Mouse (Mus musculus) hindbrain, postnatal 0 days (tissue): Measurements from ENCODE around the gene Uhmk1. TPM values are rescaled to one million over a fixed set of nuclear protein-coding genes. Genes with fewer than 3 reads are reported as not detected.

Source experiments
- ATAC-seq: fragments of 200-750 bp; cut with Nextera tagmentation; 2 replicates; pipeline ENCODE4 v1.8.0; 2017; ENCODE audit warnings: mild to moderate bottlenecking, moderate TSS enrichment, moderate library complexity
- DNase-seq: peaks from one replicate; pipeline ENCODE4 v3.0.0-alpha.2; 2015; ENCODE audit warnings: low spot score
- H3K27ac ChIP-seq: fragments of 300-500 bp; sonication (generic); 2 replicates; pipeline ENCODE4 v1.5.1; 2014; ENCODE audit warnings: mild to moderate bottlenecking
- H3K27me3 ChIP-seq: fragments of 300-500 bp; sonication (generic); 2 replicates; pipeline ENCODE4 v1.6.1; 2014; ENCODE audit warnings: low read length, mixed read lengths; ENCODE audit not compliant: insufficient read depth
- H3K36me3 ChIP-seq: fragments of 300-500 bp; sonication (generic); 2 replicates; pipeline ENCODE4 v1.6.1; 2014; ENCODE audit warnings: low read length, mixed read lengths; ENCODE audit not compliant: insufficient read depth
- H3K4me1 ChIP-seq: fragments of 300-500 bp; sonication (generic); 2 replicates; pipeline ENCODE4 v1.6.1; 2014; ENCODE audit warnings: antibody characterized with exemption, low read length, mixed read lengths; ENCODE audit not compliant: insufficient read depth
- H3K4me2 ChIP-seq: fragments of 300-500 bp; sonication (generic); 2 replicates; pipeline ENCODE4 v1.6.1; 2014; ENCODE audit warnings: low read depth, mild to moderate bottlenecking, low read length, moderate library complexity, mixed read lengths
- H3K4me3 ChIP-seq: fragments of 300-500 bp; sonication (generic); 2 replicates; pipeline ENCODE4 v1.5.1; 2014; ENCODE audit warnings: low read length
- H3K9ac ChIP-seq: fragments of 300-500 bp; sonication (generic); replicated peaks from 2 replicates; pipeline ENCODE4 v1.6.1; 2014; ENCODE audit warnings: mild to moderate bottlenecking, low read length, moderate library complexity, mixed read lengths
- H3K9me3 ChIP-seq: fragments of 300-500 bp; sonication (generic); 2 replicates; pipeline ENCODE4 v1.6.1; 2016; ENCODE audit warnings: low read length, mixed read lengths
- CTCF ChIP-seq: IDR thresholded peaks from 2 replicates; pipeline ENCODE4 v1.5.1; 2016; ENCODE audit warnings: antibody characterized with exemption, control low read depth, low read depth
- WGBS: fragments of 180-500 bp; shearing (Covaris S2); extraction: QIAGEN DNeasy Blood & Tissue Kit; methylation state at CpG from one replicate; pipeline ENCODE4 v1.1.7; 2014; 5-methylcytosine and 5-hydroxymethylcytosine counted together
- polyA plus RNA-seq: library from polyadenylated mRNA; unstranded; fragments of >200 nt; fragmentation: Nextera tagmentation; extraction: Ambion mirVana; gene quantifications from 2 replicates; pipeline ENCODE4 v1.2.1, GENCODE M21; 2015
- total RNA-seq: library from RNA; depleted of rRNA; stranded (reverse); fragments of >200 nt; gene quantifications from 2 replicates; pipeline ENCODE4 v1.2.3, GENCODE M21; 2014

The Uhmk1 gene
- total and polyA plus RNA-seq, 2 experiments from 2014 or later, result 8.0 to 45.1 TPM

DNA sequence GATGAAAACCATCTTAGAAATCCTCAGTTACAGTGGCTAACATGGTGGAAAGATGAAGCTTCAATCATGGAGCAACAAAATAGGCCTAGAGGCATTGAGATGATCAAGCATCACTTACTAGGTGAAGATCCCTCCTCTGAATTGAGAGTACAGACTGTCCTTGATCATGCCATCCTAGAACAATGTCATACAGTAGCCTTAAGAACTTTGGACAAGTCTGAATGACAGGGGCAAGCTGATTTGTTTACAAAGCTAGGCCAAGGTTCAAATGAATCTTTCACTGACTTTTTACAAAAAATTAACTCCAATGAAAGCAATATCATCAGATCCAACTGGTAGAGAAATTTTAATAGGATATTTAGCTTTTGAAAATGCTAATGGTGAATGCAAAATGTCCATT is 5.2 kb upstream of the Uhmk1 start:
- ATAC-seq (no peak), DNase-seq (no peak)
- H3K27ac ChIP-seq, result no peak overlapping the region
- no peak overlapping the region for H3K4me2 ChIP-seq
- no peaks in the 10 kb centered on the region for H3K9me3 ChIP-seq
- no peaks in the 10 kb centered on the region for H3K27me3 ChIP-seq
- no peak overlapping the region for H3K9ac ChIP-seq
- H3K4me1 ChIP-seq, result 0 out of 2 replicates have a peak, but pooled peaks cover 3% of the 10 kb centered on the region
- H3K36me3 ChIP-seq, result no peaks in the 10 kb centered on the region
- no peak for TF ChIP-seq CTCF
- no peak overlapping the region for H3K4me3 ChIP-seq

- H3K4me3 ChIP-seq, result no peak overlapping the region
- WGBS, result 81% methylated on average over 6 of the region's 6 CpGs
- ATAC-seq, result no peak
- H3K27ac ChIP-seq, result no peak overlapping the region
- no peaks in the 10 kb centered on the region for H3K9me3 ChIP-seq
- no peak overlapping the region for H3K4me2 ChIP-seq
- no peaks in the 10 kb centered on the region for H3K27me3 ChIP-seq
- H3K36me3 ChIP-seq, result no peaks in the 10 kb centered on the region
- 0 out of 2 replicates have a peak, but pooled peaks cover 6% of the 10 kb centered on the region for H3K4me1 ChIP-seq
- DNase-seq, result peak; percentile 6
- TF ChIP-seq CTCF, result peak; percentile 51
- H3K9ac ChIP-seq, result no peak overlapping the region
Observed at GRCm38 (mm10) chr1:170218091-170218884, 3.1 kb upstream of the Uhmk1 start.

DNA sequence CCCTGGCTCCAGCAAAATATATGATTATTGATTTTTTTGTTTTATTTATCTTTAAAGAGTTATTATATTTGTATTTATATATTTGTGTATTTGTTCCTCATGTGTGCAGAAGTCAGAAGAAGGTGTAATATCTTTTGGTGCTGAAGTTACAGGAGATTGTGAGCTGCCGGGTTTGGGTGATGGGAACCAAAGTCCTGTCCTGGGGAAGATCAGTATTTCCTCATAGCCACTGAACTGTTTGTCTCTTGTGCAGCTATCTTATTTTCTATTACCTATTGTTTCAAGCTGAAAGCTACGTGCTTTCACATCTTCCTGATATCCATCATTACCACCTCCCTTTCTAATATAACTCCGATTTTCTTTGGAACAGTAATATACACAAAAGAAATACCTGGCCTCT is 393 bp upstream of the Uhmk1 start:
- 84% methylated on average over 3 of the region's 3 CpGs for WGBS
- no peak overlapping the region for H3K27ac ChIP-seq
- H3K9ac ChIP-seq, result peak overlapping the region; percentile 91; the same call in 1 of the 2 replicates

DNA sequence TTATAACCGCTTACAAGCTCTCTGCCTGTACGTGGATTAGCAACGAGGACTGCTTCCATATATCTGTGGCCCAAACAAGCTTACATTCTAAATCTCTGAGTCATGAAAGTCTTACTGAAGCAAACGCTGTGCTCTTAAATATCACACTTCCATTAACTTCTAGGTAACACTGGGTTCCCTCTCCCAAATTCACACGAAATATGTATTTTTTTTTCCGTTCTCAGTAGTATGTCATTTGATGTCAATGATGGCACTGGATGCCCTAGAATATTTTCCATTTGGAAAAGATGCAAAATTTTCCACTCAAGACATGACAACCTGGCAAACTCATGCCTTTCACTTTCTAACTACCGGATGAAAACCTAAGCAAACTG is 827 bp downstream of the Uhmk1 start:
- H3K9me3 ChIP-seq, result no peaks in the 10 kb centered on the region
- H3K4me2 ChIP-seq, result peak overlapping the region; percentile 67
- peak overlapping the region; percentile 79; the same call in 1 of the 2 replicates for H3K27ac ChIP-seq
- peak overlapping the region; percentile 91 for H3K9ac ChIP-seq
- H3K36me3 ChIP-seq, result peaks cover 7% of the 10 kb centered on the region; the same call in 1 of the 2 replicates
- DNase-seq (no peak), ATAC-seq (no peak)
- no peaks in the 10 kb centered on the region for H3K27me3 ChIP-seq
- WGBS, result 43% methylated on average over 7 of the region's 7 CpGs
- peak overlapping the region; percentile 85 for H3K4me3 ChIP-seq
- H3K4me1 ChIP-seq, result 0 out of 2 replicates have a peak, but pooled peaks cover 6% of the 10 kb centered on the region
- TF ChIP-seq CTCF, result no peak

More for the DNA sequence above, 393 bp upstream of the Uhmk1 start:
- peaks cover 7% of the 10 kb centered on the region; the same call in 1 of the 2 replicates for H3K36me3 ChIP-seq
- peak overlapping the region; percentile 67 for H3K4me2 ChIP-seq
- peak overlapping the region; percentile 85 for H3K4me3 ChIP-seq
- 0 out of 2 replicates have a peak, but pooled peaks cover 6% of the 10 kb centered on the region for H3K4me1 ChIP-seq
- DNase-seq, result no peak
- ATAC-seq, result no peak
- TF ChIP-seq CTCF, result no peak
- no peaks in the 10 kb centered on the region for H3K27me3 ChIP-seq
- no peaks in the 10 kb centered on the region for H3K9me3 ChIP-seq

GRCm38 (mm10) chr1:170213181-170213879 is 1.9 kb downstream of the Uhmk1 start:
- 91% methylated on average over 10 of the region's 10 CpGs for WGBS
- no peak for ATAC-seq
- DNase-seq, result no peak
- H3K4me2 ChIP-seq, result 0 out of 2 replicates have a peak overlapping the region, but pooled peaks have one; percentile 10
- H3K36me3 ChIP-seq, result peaks cover 12% of the 10 kb centered on the region; the same call in 1 of the 2 replicates
- H3K27ac ChIP-seq, result no peak overlapping the region
- no peak overlapping the region for H3K9ac ChIP-seq
- H3K9me3 ChIP-seq, result no peaks in the 10 kb centered on the region
- no peak overlapping the region for H3K4me3 ChIP-seq
- H3K4me1 ChIP-seq, result 0 out of 2 replicates have a peak, but pooled peaks cover 6% of the 10 kb centered on the region
- TF ChIP-seq CTCF, result no peak
- H3K27me3 ChIP-seq, result no peaks in the 10 kb centered on the region

GRCm38 (mm10) chr1:170206395-170206794 is 8.8 kb downstream of the Uhmk1 start:
- H3K4me2 ChIP-seq, result no peak overlapping the region
- no peak for TF ChIP-seq CTCF
- no peak overlapping the region for H3K27ac ChIP-seq
- H3K36me3 ChIP-seq, result peaks cover 56% of the 10 kb centered on the region
- DNase-seq (no peak), ATAC-seq (no peak)
- WGBS, result 94% methylated on average over 6 of the region's 6 CpGs
- no peak overlapping the region for H3K9ac ChIP-seq
- H3K4me3 ChIP-seq, result no peak overlapping the region
- H3K9me3 ChIP-seq, result no peaks in the 10 kb centered on the region
- H3K4me1 ChIP-seq, result no peaks in the 10 kb centered on the region
- no peaks in the 10 kb centered on the region for H3K27me3 ChIP-seq
